Mouse (Mus musculus): ENCODE measurements around the gene Tesk1. TPM values are rescaled to one million over a fixed set of nuclear protein-coding genes. Genes with fewer than 3 reads are reported as not detected.

Gene Tesk1
- total RNA-seq (2015) (5.7 and 6.3 TPM in 2 replicates), total RNA-seq (2017) (7.6 and 9.3 TPM in 2 replicates)

- no peak for ATAC-seq (ENCODE audit: poor library complexity, severe bottlenecking)
Observed at GRCm38 (mm10) chr4:43441639-43442038, at the start of gene Tesk1. TSS of gene Tesk1 (plus strand) at chr4:43441939.

- no peak for ATAC-seq (ENCODE audit: poor library complexity, severe bottlenecking)
Observed at GRCm38 (mm10) chr4:43394345-43394891, 47.3 kb upstream of the Tesk1 start.

- no peak for ATAC-seq (ENCODE audit: poor library complexity, severe bottlenecking)
Observed at GRCm38 (mm10) chr4:43395147-43395546, 46.6 kb upstream of the Tesk1 start.

- ATAC-seq (ENCODE audit: poor library complexity, severe bottlenecking) = no peak
Observed at GRCm38 (mm10) chr4:43395836-43396235, 45.9 kb upstream of the Tesk1 start.

- ATAC-seq (ENCODE audit: poor library complexity, severe bottlenecking) = no peak
Observed at GRCm38 (mm10) chr4:43396381-43396780, 45.4 kb upstream of the Tesk1 start.

- ATAC-seq (ENCODE audit: poor library complexity, severe bottlenecking) = no peak
Observed at GRCm38 (mm10) chr4:43398014-43398413, 43.7 kb upstream of the Tesk1 start.

- no peak for ATAC-seq (ENCODE audit: poor library complexity, severe bottlenecking)
Observed at GRCm38 (mm10) chr4:43398829-43399331, 42.9 kb upstream of the Tesk1 start.

- no peak for ATAC-seq (ENCODE audit: poor library complexity, severe bottlenecking)
Observed at GRCm38 (mm10) chr4:43399391-43400131, 42.2 kb upstream of the Tesk1 start.

- no peak for ATAC-seq (ENCODE audit: poor library complexity, severe bottlenecking)
Observed at GRCm38 (mm10) chr4:43400976-43401375, 40.8 kb upstream of the Tesk1 start.

GRCm38 (mm10) chr4:43401486-43401885 is 40.3 kb upstream of the Tesk1 start:
- no peak for ATAC-seq (ENCODE audit: poor library complexity, severe bottlenecking)

- no peak for ATAC-seq (ENCODE audit: poor library complexity, severe bottlenecking)
Observed at GRCm38 (mm10) chr4:43402212-43402611, 39.5 kb upstream of the Tesk1 start.

- ATAC-seq (ENCODE audit: poor library complexity, severe bottlenecking) = no peak
Observed at GRCm38 (mm10) chr4:43404697-43405096, 37.0 kb upstream of the Tesk1 start.

- ATAC-seq (ENCODE audit: poor library complexity, severe bottlenecking) = no peak
Observed at GRCm38 (mm10) chr4:43406162-43406971, 35.4 kb upstream of the Tesk1 start.

- ATAC-seq (ENCODE audit: poor library complexity, severe bottlenecking) = no peak
Observed at GRCm38 (mm10) chr4:43407071-43407920, 34.4 kb upstream of the Tesk1 start.

GRCm38 (mm10) chr4:43414761-43415160 is 27.0 kb upstream of the Tesk1 start:
- ATAC-seq (ENCODE audit: poor library complexity, severe bottlenecking) = no peak

GRCm38 (mm10) chr4:43415221-43416070 is 26.3 kb upstream of the Tesk1 start:
- no peak for ATAC-seq (ENCODE audit: poor library complexity, severe bottlenecking)

- ATAC-seq (ENCODE audit: poor library complexity, severe bottlenecking) = no peak
Observed at GRCm38 (mm10) chr4:43416071-43416490, 25.7 kb upstream of the Tesk1 start.

GRCm38 (mm10) chr4:43417269-43418062 is 24.3 kb upstream of the Tesk1 start:
- no peak for ATAC-seq (ENCODE audit: poor library complexity, severe bottlenecking)

GRCm38 (mm10) chr4:43418450-43418849 is 23.3 kb upstream of the Tesk1 start:
- no peak for ATAC-seq (ENCODE audit: poor library complexity, severe bottlenecking)
